Mouse (Mus musculus) liver, adult (tissue): ENCODE measurements at regions not wholly inside any gene's neighbourhood (a gene's known extent, or its start where the extent isn't known, plus 50 kb on each side); places are given as distances from the start of the nearest gene placed in this dataset.

Experiments used
- GATA4 ChIP-seq: IDR thresholded peaks from 2 replicates; pipeline ENCODE4 v1.6.1; 2014; ENCODE audit warnings: mild to moderate bottlenecking, low read length; ENCODE audit not compliant: insufficient replicate concordance

- no peak for TF ChIP-seq GATA4
Observed at GRCm38 (mm10) chr7:136664424-136665082, 229.9 kb upstream of the Mgmt start.

- TF ChIP-seq GATA4, result no peak
Observed at GRCm38 (mm10) chr7:136665901-136666300, 228.5 kb upstream of the Mgmt start.

DNA sequence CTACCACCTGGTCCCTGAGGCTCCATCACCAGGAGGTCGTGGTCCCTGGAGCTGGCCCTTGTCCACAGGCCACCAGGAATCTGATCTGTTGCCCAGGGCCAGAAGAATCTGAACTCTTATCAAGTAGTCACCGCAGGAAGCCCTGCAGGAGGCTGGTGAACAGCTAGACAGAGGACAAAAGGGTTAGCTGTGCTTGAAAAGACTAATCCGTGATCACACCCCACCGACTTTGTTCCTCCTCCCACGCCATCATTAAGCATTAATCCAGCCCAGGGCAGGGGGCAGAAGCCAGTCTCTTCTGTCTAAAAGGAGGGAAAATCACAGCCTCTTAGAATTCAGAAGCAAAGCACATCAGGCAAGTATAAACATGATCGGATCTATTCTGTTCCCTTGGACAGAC is 227.7 kb upstream of the Mgmt start:
- no peak for TF ChIP-seq GATA4

DNA sequence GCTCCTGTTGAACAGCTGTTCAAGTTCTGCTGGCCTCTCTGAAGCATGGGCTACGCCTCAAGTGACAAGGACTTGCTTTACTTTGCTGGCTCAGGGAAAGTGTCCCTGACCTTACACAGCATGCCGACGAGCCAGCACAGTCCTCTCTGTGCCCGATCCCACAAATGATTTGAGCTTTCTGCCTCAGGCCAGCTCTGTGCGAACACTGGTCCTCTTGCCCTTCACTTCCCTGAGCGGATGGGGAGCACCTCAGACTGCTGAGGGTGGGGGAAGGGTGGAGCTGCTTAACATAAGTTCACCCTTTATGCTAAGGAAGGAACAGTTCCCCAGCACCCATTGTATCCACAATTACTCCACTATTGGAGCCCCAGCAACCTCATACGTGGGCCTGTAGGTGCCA is 223.7 kb upstream of the Mgmt start:
- no peak for TF ChIP-seq GATA4

DNA sequence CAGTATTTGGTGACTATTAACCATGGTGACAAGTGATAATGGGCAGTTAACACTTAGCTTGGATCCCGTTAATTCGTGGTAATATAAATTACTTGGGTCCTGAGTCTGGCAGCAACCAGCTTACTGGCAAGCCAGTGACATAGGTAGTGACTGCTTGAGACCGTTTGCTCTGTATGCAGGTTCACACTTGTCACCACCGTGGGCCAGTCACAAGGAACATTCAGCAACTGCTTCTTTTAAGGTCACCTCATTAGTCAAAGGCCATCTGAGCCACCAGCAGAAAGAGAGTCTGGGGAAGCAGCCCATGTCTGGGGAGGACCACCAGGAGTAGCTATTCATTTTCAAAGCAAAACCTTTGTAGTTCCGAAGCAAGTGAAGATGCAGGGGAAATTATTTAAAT is 220.3 kb upstream of the Mgmt start:
- no peak for TF ChIP-seq GATA4

GRCm38 (mm10) chr7:136675041-136675440 is 219.4 kb upstream of the Mgmt start:
- TF ChIP-seq GATA4, result no peak

GRCm38 (mm10) chr7:136676104-136676503 is 218.3 kb upstream of the Mgmt start:
- no peak for TF ChIP-seq GATA4

DNA sequence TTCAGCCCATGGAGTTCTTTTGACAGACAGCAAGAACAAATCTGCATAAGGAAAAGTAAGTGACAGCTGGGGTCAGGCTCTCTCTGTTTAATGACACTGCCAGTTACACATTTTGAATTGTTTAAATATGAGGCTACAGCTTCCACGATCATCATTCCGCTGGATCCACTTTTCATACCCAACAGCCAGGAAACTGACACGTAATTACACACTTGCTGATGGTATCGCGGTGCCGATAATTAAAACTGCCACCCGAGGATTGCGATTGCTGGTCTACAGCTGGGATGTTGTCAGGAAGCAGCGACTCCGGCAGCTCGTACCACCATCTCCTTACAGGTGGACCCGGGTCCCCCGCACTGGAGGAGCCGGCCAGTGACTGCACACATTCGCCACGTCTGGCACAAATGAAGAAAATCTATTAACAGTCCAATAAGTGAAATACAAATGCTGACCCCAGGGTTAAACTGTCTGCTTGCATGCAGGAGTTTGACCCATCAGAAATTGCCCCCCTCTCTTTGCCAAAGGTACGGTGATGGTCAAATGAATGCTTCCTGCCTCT is 217.3 kb upstream of the Mgmt start:
- TF ChIP-seq GATA4, result no peak

DNA sequence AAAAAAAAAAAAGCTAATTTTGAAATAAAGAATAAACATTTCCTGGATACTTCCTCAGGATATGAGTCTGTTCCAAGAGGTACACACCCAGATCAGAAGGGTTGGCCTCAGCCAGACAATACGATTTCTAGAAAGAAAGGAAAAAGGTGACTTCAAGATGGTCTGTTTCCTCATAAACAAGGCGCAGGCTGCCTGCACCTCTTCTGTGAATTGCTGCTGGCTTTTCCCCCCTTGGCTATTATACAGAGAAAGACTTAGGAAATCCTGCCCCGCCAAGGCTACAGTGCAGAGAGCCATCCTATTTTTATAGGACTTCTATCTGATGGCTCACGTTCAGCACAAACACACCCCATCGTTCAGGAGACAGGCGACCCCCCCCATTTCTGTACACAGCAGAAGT is 204.8 kb upstream of the Mgmt start:
- no peak for TF ChIP-seq GATA4

DNA sequence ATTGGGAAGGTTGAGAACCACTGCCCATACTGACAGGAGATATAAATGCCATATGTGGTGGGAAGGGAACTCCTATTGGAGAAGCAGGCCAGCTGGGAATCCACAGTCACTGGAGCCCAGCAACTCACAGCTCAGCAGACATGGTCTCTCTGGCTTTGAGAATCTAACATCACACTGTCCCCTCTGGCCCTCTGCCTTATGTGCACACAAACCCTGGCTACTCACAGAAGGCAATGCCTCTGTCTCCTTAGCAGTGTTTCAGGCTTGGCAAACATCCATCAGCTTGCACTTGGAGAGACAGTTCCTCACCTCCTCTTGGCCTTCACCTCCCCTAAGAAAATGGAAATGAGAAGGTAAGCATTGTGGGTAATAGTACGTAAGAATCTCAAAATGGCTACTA is 188.2 kb upstream of the Mgmt start:
- TF ChIP-seq GATA4, result no peak

DNA sequence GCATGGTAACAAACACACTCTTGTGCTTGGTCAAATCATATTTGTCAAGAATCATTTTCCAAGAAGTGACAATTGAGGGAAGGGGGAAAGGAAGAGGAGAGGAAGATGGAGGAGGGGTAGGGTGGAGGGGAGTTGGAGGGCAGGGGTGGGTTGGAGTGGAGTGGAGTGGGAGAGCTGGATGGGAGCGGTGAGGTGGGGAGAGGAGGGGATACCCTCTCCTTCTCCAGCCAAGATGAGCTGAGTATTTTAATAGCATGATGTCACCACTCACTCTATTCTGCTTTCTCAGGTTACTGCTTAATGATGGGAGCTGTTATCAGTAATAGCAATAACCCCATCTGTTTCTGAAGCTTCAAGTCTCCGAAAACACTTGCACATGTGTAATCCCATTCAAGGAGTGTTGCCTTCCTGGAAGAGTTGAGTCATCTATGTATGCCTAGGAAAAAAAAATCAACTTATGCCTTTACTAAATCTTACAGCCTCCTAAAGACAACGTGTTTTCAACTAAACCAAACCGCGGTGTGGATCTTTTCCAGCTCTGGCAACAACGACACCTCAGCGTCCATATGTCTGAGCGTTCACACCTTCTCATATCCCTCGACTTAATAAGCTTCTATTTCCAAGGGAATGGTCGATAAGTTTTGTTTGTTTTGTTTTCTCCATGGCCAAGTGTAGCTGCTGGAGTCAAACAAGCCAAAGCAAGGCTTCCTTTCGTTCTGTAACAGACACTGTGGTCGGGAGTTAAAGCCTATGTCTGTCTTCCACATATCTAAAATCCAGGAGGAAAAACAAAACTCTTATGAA is 187.0 kb upstream of the Mgmt start:
- no peak for TF ChIP-seq GATA4

DNA sequence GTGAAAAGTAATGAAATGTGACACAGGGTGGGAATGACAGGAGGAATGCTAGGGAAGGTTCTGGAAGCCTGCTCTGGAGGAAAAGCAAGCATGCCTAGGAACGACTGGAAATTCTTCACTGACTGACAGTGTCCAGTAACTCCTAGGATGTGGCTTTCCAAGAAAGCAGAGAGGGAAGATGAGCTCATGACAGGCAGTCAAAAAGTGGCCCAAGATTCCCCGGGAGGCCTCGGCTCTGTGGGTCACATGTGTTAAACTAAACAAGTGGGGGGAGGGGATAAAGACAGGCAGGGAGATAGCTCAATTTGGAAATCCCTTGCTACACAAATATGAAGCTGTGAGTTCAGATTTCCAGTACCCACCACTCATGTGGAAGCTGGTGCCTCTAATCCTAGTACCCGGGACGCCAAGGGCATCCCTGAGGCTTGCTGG is 186.4 kb upstream of the Mgmt start:
- no peak for TF ChIP-seq GATA4

DNA sequence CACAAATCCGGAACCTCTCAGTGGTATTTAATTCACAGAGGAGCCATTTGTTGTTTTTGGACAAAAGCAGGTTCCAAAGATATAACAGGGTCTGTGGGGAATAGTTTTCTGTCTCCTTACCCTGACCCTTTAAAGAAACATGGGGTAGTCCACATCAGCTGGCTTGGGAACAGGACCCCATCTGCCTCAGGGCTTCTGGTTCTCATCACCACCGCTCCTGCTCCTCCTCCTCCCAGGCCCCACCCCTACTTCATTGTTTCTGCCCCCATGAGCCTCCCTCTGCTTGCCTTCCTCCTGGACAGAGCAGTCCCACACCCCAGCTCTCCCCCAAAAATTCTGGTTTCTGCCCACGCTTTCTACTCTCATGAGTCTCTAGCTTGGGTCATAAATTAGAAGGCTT is 183.8 kb upstream of the Mgmt start:
- no peak for TF ChIP-seq GATA4

GRCm38 (mm10) chr7:136712962-136713640 is 181.3 kb upstream of the Mgmt start:
- TF ChIP-seq GATA4, result no peak

- no peak for TF ChIP-seq GATA4
Observed at GRCm38 (mm10) chr7:136727628-136728402, 166.6 kb upstream of the Mgmt start.
